In the genomic region with DNA sequence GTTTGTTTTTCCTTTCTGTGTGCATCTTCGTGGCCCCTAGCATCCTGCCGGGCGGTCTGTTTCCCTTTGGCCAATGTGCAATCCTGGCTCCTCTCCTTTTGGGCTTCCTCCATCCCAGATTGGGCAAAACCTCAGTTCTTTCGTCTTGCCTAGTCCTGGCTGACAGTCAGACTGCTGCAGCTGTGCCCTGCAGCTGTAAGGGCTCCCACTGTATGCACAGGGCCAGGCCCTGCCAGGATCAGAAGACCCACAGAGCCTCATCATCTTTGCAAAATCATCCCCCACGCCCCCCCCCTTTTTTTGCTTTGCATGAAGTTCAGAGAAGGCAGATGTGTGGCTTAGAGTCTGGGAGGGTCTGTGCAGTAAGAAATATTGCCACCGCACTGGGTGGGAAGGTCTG, we compare ENCODE assay signal across 16 mouse cellular contexts.
DNase-seq lines count a peak whose midpoint lies in the region; ATAC-seq and TF ChIP-seq lines count a peak whose summit lies in the region.
"Had no signal": no experiment of that assay in that cellular context is flagged by ENCODE, and none has a peak within 500 bp of the region (broad histone marks: within the 10 kb centered on the region; RNA-seq: fewer than 3 reads in every experiment).

No protein-coding gene starts in this region.

- H3K9ac ChIP-seq in forebrain, postnatal 0 days, result no peak overlapping the region
- no peak overlapping the region for H3K9ac ChIP-seq in forebrain, embryonic 13.5 days
- H3K9ac ChIP-seq in midbrain, embryonic 14.5 days (replicated peaks; ENCODE audit: low read length), result no peak overlapping the region
- H3K9ac ChIP-seq in midbrain, embryonic 16.5 days (ENCODE audit: low read depth, low read length), result no peak overlapping the region
- no peak overlapping the region for H3K9ac ChIP-seq in embryonic facial prominence, embryonic 14.5 days (ENCODE audit: low read depth, low read length)
- H3K9ac ChIP-seq: hindbrain, embryonic 15.5 days; liver, embryonic 13.5 days had no signal

- H3K4me1 ChIP-seq in forebrain, postnatal 0 days (ENCODE audit: insufficient read depth), result no peaks in the 10 kb centered on the region
- H3K4me1 ChIP-seq in forebrain, embryonic 13.5 days, result no peaks in the 10 kb centered on the region
- H3K4me1 ChIP-seq in midbrain, embryonic 14.5 days (ENCODE audit: control insufficient read depth, insufficient read depth, low read length), result no peaks in the 10 kb centered on the region
- no peaks in the 10 kb centered on the region for H3K4me1 ChIP-seq in midbrain, embryonic 16.5 days (ENCODE audit: control insufficient read depth, insufficient read depth, low read length)
- H3K4me1 ChIP-seq in embryonic facial prominence, embryonic 14.5 days (ENCODE audit: control insufficient read depth, insufficient read depth, low read length), result peaks cover 7% of the 10 kb centered on the region
- H3K4me1 ChIP-seq: hindbrain, embryonic 15.5 days; liver, embryonic 13.5 days had no signal

- no peaks in the 10 kb centered on the region for H3K36me3 ChIP-seq in forebrain, postnatal 0 days (ENCODE audit: insufficient read depth)
- no peaks in the 10 kb centered on the region for H3K36me3 ChIP-seq in forebrain, embryonic 13.5 days (ENCODE audit: poor library complexity, severe bottlenecking)
- H3K36me3 ChIP-seq in midbrain, embryonic 14.5 days (ENCODE audit: control insufficient read depth, insufficient read depth, low read length), result no peaks in the 10 kb centered on the region
- no peaks in the 10 kb centered on the region for H3K36me3 ChIP-seq in midbrain, embryonic 16.5 days (ENCODE audit: control insufficient read depth, insufficient read depth, low read length)
- no peaks in the 10 kb centered on the region for H3K36me3 ChIP-seq in embryonic facial prominence, embryonic 14.5 days (ENCODE audit: control insufficient read depth, insufficient read depth, low read length)
- H3K36me3 ChIP-seq: hindbrain, embryonic 15.5 days; liver, embryonic 13.5 days had no signal

- no peak overlapping the region for H3K4me3 ChIP-seq in forebrain, postnatal 0 days (ENCODE audit: low read depth, low read length)
- no peak overlapping the region for H3K4me3 ChIP-seq in forebrain, embryonic 13.5 days
- no peak overlapping the region for H3K4me3 ChIP-seq in midbrain, embryonic 14.5 days (replicated peaks; ENCODE audit: low read depth, low read length)
- no peak overlapping the region for H3K4me3 ChIP-seq in midbrain, embryonic 16.5 days (ENCODE audit: low read depth, low read length)
- H3K4me3 ChIP-seq in embryonic facial prominence, embryonic 14.5 days (ENCODE audit: low read depth, low read length), result no peak overlapping the region
- H3K4me3 ChIP-seq: erythroblast, embryonic 14.5 days; hindbrain, embryonic 15.5 days; liver, embryonic 13.5 days had no signal

- no peaks in the 10 kb centered on the region for H3K9me3 ChIP-seq in forebrain, postnatal 0 days (ENCODE audit: low read length)
- H3K9me3 ChIP-seq in forebrain, embryonic 13.5 days (replicated peaks), result no peaks in the 10 kb centered on the region
- no peaks in the 10 kb centered on the region for H3K9me3 ChIP-seq in midbrain, embryonic 14.5 days (ENCODE audit: control insufficient read depth, low read length)
- H3K9me3 ChIP-seq in midbrain, embryonic 16.5 days (replicated peaks; ENCODE audit: control insufficient read depth, low read length, poor library complexity, severe bottlenecking), result no peaks in the 10 kb centered on the region
- H3K9me3 ChIP-seq in embryonic facial prominence, embryonic 14.5 days (ENCODE audit: control insufficient read depth, low read length), result no peaks in the 10 kb centered on the region
- H3K9me3 ChIP-seq: hindbrain, embryonic 15.5 days; liver, embryonic 13.5 days had no signal

- peak; percentile 40; the same call in 1 of the 2 replicates for ATAC-seq in forebrain, postnatal 0 days
- no peak for ATAC-seq in forebrain, embryonic 13.5 days
- ATAC-seq in midbrain, embryonic 14.5 days (ENCODE audit: low FRiP score, low TSS enrichment), result no peak
- ATAC-seq in midbrain, embryonic 16.5 days, result no peak
- no peak for ATAC-seq in embryonic facial prominence, embryonic 14.5 days (ENCODE audit: low read depth)
- no peak for ATAC-seq in frontal cortex, adult (ENCODE audit: low TSS enrichment)
- ATAC-seq: intestine, postnatal 0 days had no signal

- WGBS in forebrain, postnatal 0 days, result 79% methylated on average over 6 of the region's 6 CpGs
- WGBS in forebrain, embryonic 13.5 days, result 81% methylated on average over 6 of the region's 6 CpGs
- 78% methylated on average over 6 of the region's 6 CpGs for WGBS in midbrain, embryonic 14.5 days
- WGBS in midbrain, embryonic 16.5 days, result 69% methylated on average over 6 of the region's 6 CpGs
- WGBS in embryonic facial prominence, embryonic 14.5 days, result 71% methylated on average over 6 of the region's 6 CpGs

- no peak overlapping the region for H3K27ac ChIP-seq in forebrain, postnatal 0 days (ENCODE audit: low read depth, low read length)
- no peak overlapping the region for H3K27ac ChIP-seq in forebrain, embryonic 13.5 days
- no peak overlapping the region for H3K27ac ChIP-seq in midbrain, embryonic 14.5 days (replicated peaks; ENCODE audit: low read depth, low read length)
- H3K27ac ChIP-seq in midbrain, embryonic 16.5 days (ENCODE audit: low read length), result no peak overlapping the region
- H3K27ac ChIP-seq in embryonic facial prominence, embryonic 14.5 days (replicated peaks; ENCODE audit: low read depth, low read length), result peak overlapping the region; percentile 28
- H3K27ac ChIP-seq: hindbrain, embryonic 15.5 days; liver, embryonic 13.5 days had no signal

- no peak overlapping the region for H3K4me2 ChIP-seq in forebrain, postnatal 0 days (ENCODE audit: low read depth)
- H3K4me2 ChIP-seq in forebrain, embryonic 13.5 days, result no peak overlapping the region
- H3K4me2 ChIP-seq in midbrain, embryonic 14.5 days (ENCODE audit: low read length), result no peak overlapping the region
- H3K4me2 ChIP-seq in midbrain, embryonic 16.5 days (ENCODE audit: low read length), result no peak overlapping the region
- H3K4me2 ChIP-seq in embryonic facial prominence, embryonic 14.5 days (ENCODE audit: low read depth, low read length), result no peak overlapping the region
- H3K4me2 ChIP-seq: hindbrain, embryonic 15.5 days; liver, embryonic 13.5 days had no signal

- no peaks in the 10 kb centered on the region for H3K27me3 ChIP-seq in forebrain, postnatal 0 days (ENCODE audit: insufficient read depth, low read length)
- H3K27me3 ChIP-seq in forebrain, embryonic 13.5 days, result no peaks in the 10 kb centered on the region
- no peaks in the 10 kb centered on the region for H3K27me3 ChIP-seq in midbrain, embryonic 14.5 days (ENCODE audit: control insufficient read depth, insufficient read depth, low read length)
- no peaks in the 10 kb centered on the region for H3K27me3 ChIP-seq in midbrain, embryonic 16.5 days (ENCODE audit: control insufficient read depth, insufficient read depth, low read depth, low read length)
- no peaks in the 10 kb centered on the region for H3K27me3 ChIP-seq in embryonic facial prominence, embryonic 14.5 days (replicated peaks; ENCODE audit: control insufficient read depth, insufficient read depth, low read length)
- H3K27me3 ChIP-seq: hindbrain, embryonic 15.5 days; liver, embryonic 13.5 days had no signal

- no peak for TF ChIP-seq CTCF in forebrain, postnatal 0 days (IDR thresholded peaks at IDR 0.05; ENCODE audit: low read depth)

- no peak for DNase-seq in forebrain, postnatal 0 days
- DNase-seq in midbrain, embryonic 14.5 days, result peak; percentile 15
- peak; percentile 21 for DNase-seq in embryonic facial prominence, embryonic 14.5 days (ENCODE audit: low spot score)
- peak; percentile 15 for DNase-seq in lung, postnatal 14 days
- DNase-seq in testis, postnatal 14 days (ENCODE audit: low spot score), result no peak
- DNase-seq: adrenal gland, postnatal 10 days; cerebellum, adult 8-10 months; heart, postnatal 14 days; kidney, postnatal 10 days; liver, embryonic 13.5 days had no signal

Comparison
In these comparisons a context has a peak if more than half of its experiments do, and no peak if none do; other contexts are left out.
1. DNase-seq: peak in midbrain, embryonic 14.5 days (single experiment), embryonic facial prominence, embryonic 14.5 days (single experiment) and lung, postnatal 14 days (single experiment); none in forebrain, postnatal 0 days (single experiment) and testis, postnatal 14 days (single experiment).